Mouse (Mus musculus): Measurements from ENCODE around the gene Kif2a. TPM values are rescaled to one million over a fixed set of nuclear protein-coding genes. Genes with fewer than 3 reads are reported as not detected.
"Not testable (repeated sequence)": the region's sequence is repeated elsewhere in the genome, so short reads cannot be mapped to it uniquely, and the experiment has no call there.

Gene Kif2a
- total RNA-seq, 2 experiments from 2014 or later: 15.2 to 53.7 TPM

DNA sequence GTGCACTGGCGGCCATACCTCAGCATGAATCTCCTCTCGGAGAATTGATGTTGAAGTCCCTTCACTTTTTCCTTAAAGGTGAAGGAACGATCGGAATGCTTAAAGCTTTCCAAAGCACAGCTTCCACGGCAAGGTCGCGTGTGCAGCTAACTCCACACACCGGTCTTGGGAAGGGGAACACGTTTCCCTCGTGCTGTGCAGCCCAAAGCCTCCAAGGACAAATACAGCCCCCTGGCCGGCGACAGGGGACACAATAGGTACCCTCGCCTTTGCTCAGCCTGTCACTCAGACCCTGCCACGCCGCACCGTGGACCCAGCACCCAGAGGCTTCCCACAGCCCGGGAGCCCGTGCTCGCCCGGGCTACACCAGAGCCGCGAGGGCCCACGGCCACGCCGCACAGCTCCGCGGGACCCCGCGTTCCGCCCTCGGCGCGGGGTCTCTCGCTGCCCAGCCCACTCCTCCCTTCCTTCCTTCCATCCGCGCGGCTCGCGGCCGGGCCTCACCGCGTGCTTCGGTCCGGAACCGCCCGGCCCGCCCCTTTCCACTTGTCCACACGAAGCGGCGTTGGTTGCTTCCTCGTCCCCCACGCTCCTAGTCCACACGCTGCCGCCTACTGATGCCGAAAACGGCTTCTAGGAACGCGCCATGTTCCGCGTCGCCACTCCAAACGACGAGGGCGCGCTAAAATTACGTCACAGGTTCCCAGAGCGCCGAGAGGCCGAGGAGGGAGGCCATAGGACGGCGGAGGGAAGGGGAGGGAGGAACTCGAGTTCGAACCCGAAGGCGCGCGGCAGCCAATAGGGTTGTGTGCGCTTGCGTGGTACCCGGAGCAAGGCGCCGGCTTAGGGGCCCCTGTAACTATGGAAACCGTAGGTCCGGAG lies 85.4 kb downstream of the Kif2a start, which contains the start of gene Ipo11:
TSS of gene Ipo11 (minus strand) at position 703 of the 882 bp plus-strand sequence.
- ATAC-seq (replicated peaks; ENCODE audit: poor library complexity): peak; percentile 96

DNA sequence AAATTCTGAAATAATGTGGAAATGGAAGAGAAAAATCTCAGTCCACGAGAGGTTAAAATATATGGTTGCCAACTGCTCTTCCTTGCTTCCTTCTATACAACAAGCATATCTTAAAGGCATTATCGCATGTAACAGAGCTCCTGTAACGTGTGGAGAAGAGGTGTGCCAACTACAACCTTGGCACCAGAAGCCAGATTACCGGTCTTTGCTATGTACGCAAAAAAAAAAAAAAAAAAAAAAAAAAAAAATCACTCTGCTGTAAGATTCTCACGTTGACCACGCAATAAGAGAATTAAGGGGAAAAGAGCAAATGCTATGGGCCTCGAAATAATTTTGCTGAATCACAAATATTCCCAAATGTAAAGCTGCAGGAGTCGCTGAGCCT lies 86.1 kb downstream of the Kif2a start:
- peak; percentile 49 for ATAC-seq (replicated peaks; ENCODE audit: poor library complexity)

DNA sequence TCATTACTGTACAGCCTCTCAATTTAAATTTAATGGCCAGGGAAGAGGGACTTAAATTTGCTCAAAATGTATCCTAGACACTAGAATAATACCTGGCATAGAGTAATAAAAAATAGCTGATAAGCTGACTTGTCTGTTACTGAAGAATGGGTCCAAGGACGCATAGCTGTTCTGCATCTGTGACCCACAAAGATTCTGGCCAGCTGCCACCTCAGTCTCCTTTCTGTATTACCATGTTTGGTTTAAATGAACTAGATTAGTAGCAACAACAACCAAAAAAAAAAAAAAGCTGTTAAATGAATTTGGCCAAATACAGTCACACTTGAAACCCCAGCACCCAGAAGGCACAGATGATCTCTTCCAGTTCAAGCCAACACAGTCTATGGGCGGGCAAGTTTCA lies 92.7 kb downstream of the Kif2a start:
- no peak for ATAC-seq (replicated peaks; ENCODE audit: poor library complexity)

DNA sequence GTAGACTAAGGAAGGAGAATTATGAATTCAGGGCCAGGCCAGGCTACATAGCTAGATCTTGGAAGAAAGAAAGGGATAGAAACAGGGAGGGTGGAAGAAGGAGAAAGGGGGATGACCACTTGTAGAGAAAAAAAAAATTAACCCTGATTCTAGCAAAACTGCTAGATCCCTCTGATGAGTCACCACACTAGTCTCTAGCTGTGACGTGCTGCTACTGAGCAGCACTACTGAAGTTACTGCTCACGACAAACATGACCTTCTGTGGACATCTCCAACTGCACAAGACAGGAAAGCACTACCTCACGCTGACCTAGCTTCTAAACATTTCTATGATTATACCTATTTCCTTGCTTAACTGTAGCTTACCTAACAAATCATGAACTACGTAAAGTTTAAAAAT lies 93.6 kb downstream of the Kif2a start:
- ATAC-seq (replicated peaks; ENCODE audit: poor library complexity): no peak

DNA sequence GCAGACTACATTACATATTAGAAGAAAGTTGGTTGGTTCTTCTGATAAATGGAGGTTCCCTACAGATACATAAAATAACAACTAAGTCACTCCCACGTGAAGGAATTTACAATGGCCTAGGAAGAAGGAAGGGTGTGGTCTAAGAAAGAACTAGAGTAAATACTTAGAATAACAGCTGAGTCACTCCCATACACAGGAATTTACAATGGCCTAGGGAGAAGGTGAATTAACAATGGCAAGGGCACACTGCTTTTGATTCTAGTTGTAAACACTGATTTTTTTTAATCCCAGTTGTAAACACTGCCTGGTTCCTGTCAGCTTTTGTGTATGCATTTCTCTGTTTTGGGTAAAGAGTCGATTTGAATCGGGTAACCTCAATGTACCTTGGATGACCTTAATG lies 96.0 kb downstream of the Kif2a start:
- not testable (repeated sequence) for ATAC-seq (replicated peaks; ENCODE audit: poor library complexity)

DNA sequence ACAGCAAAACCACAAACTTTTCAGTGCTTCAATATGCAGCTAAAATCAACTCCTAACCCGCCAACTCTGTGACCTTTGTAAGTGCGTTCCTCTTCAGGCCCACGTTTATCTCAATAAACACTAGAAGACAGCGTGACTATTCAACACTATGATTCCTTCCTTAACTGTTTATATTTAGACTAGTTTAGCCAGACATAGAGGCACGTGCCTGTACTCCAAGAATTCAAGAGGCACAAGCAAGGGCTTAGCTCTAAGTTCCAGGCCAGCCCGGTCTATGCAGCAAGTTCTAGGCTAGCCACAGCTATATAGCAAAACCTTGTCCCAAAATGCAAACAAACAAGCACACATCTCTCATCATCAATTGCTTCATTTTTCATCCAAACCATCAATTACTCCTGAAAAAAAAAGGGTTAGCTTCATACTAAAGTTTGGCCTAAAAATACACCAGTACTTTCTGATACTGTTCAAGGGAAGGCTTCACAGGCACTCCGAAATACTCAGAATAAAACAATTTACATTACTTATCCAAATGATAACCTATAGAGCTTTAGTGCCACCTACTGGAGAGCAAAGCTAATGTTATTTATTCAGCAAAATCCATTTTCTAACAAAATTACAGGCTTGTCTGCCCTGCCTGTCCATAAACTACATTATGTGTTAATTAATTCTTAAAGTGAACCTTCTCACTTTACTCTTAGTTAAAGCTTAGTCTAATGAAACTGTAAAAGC lies 103.4 kb downstream of the Kif2a start:
- peak; percentile 90 for ATAC-seq (replicated peaks; ENCODE audit: poor library complexity)

DNA sequence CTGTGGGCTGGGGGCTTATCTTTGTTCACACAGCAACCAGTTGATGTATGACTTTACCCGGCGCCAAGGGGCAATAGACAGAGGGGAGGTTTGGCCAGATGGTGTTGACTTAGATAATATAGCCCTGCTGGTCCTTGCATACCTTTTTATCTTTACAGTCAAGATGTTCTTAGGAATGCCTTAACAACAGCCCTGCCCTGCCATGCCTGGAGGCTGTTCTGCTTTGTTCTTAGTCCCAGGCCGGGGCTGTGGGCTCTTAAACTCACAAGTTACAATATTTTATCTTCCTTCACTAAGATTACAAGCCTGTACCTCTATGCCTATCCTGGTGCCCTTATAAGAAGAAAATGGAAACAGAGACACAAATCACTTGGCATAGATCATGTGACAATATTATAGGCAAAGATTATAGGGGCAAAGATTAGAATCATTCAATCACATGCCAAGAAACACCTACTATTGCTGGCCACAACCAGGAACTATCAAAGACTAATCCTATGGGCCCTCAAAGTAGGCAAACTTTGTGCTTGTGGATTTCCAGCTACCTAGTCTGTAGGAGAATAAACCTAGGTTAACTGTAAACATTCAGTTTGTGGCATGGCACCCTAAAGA lies 108.7 kb downstream of the Kif2a start:
- peak; percentile 31; the same call in 1 of the 2 replicates for ATAC-seq (replicated peaks; ENCODE audit: poor library complexity)

DNA sequence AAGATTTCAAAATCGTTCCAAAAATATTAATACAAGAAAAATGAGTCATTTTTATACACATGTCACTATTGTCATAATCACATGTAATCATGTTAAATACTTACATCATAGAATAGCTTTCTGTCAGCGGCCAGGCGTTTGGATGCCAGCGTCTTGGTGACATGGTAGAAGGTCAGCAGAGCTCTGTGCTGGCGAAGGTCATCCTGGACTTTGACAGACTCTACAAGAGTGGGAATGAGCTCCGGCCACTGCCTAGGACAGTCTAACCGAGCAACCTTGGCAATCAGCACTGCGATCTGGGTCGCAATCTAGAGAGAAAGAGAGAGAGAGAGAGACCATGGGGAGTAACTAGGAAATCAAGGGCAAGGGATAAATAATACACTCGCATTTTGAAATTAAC lies 111.8 kb downstream of the Kif2a start:
- no peak for ATAC-seq (replicated peaks; ENCODE audit: poor library complexity)

Other genes starting within 250 kb of the Kif2a start
- gene Ipo11, start 85.2 kb downstream of the Kif2a start, total RNA-seq (2015): 52.5 and 63.5 TPM in 2 replicates
- gene Ipo11, start 85.2 kb downstream of the Kif2a start, total RNA-seq (2017): 34.2 and 39.8 TPM in 2 replicates
- gene Dimt1, start 75.0 kb downstream of the Kif2a start, total RNA-seq (2015): 30.7 and 34.6 TPM in 2 replicates
- 11.5 and 32.2 TPM in 2 replicates for gene Dimt1, start 75.0 kb downstream of the Kif2a start, total RNA-seq (2017)

Measured in megakaryocyte progenitor cell, adult 5-6 weeks (primary cell).